Mouse (Mus musculus) telencephalon, adult 2 months (tissue): Measurements from ENCODE around the gene Jdp2.

Experiments used
- DNase-seq: peaks from one replicate; pipeline ENCODE4 v3.0.0-alpha.2; 2011; ENCODE audit warnings: low read depth, low spot score

Jdp2 gene

GRCm38 (mm10) chr12:85598611-85599477 is at the start of gene Jdp2:
Jdp2 (plus strand) TSS chr12:85599027.
- no peak for DNase-seq

- no peak for DNase-seq
These were observed 49.2 kb upstream of the Jdp2 start for GRCm38 (mm10) chr12:85549661-85550060.

- DNase-seq: no peak
These were observed 48.4 kb upstream of the Jdp2 start for GRCm38 (mm10) chr12:85550435-85550834.

GRCm38 (mm10) chr12:85559299-85559698 is 39.5 kb upstream of the Jdp2 start:
- DNase-seq: no peak

- no peak for DNase-seq
These were observed 33.4 kb upstream of the Jdp2 start for GRCm38 (mm10) chr12:85565441-85565840.

GRCm38 (mm10) chr12:85568298-85568697 is 30.5 kb upstream of the Jdp2 start:
- no peak for DNase-seq

- no peak for DNase-seq
These were observed 29.3 kb upstream of the Jdp2 start for GRCm38 (mm10) chr12:85569393-85570157.

GRCm38 (mm10) chr12:85570158-85570540 is 28.7 kb upstream of the Jdp2 start:
- DNase-seq: no peak

GRCm38 (mm10) chr12:85571312-85571711 is 27.5 kb upstream of the Jdp2 start:
- DNase-seq: no peak

GRCm38 (mm10) chr12:85572047-85572475 is 26.8 kb upstream of the Jdp2 start:
- DNase-seq: no peak

GRCm38 (mm10) chr12:85574806-85575495 is 23.9 kb upstream of the Jdp2 start:
- DNase-seq: no peak

- no peak for DNase-seq
These were observed 23.4 kb upstream of the Jdp2 start for GRCm38 (mm10) chr12:85575496-85575840.

- no peak for DNase-seq
These were observed 17.4 kb upstream of the Jdp2 start for GRCm38 (mm10) chr12:85581261-85582066.

GRCm38 (mm10) chr12:85582067-85582316 is 16.8 kb upstream of the Jdp2 start:
- DNase-seq: no peak

- DNase-seq: no peak
These were observed 13.0 kb upstream of the Jdp2 start for GRCm38 (mm10) chr12:85585761-85586258.

- DNase-seq: no peak
These were observed 8.9 kb upstream of the Jdp2 start for GRCm38 (mm10) chr12:85589870-85590382.

- no peak for DNase-seq
These were observed 5.9 kb upstream of the Jdp2 start for GRCm38 (mm10) chr12:85592943-85593342.

- no peak for DNase-seq
These were observed 4.4 kb upstream of the Jdp2 start for GRCm38 (mm10) chr12:85594390-85594789.

GRCm38 (mm10) chr12:85598053-85598452 is 774 bp upstream of the Jdp2 start:
- DNase-seq: no peak

GRCm38 (mm10) chr12:85599478-85600152 is 788 bp downstream of the Jdp2 start:
- DNase-seq: no peak

GRCm38 (mm10) chr12:85600637-85601036 is 1.8 kb downstream of the Jdp2 start:
- no peak for DNase-seq
